8 mouse cellular contexts compared by ENCODE assay signal in the genomic region with DNA sequence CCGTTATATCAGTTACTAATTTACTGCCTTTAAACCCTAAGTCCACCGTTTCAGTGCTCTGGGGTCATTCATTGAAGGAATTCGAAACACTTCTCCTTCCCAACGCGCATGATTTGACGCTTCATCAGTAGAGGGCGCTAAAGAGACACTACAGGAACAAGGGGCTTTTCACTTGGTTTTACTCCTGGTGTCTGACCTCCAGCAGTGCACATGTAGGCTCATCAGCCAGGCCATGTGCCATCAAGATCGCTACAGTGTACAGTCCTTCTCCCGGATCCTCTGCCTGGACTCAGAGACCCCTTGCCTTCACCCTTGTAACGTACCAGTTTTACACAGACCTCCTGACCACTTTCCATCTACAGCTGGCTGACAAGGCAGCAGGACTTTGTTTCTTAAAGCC.
DNase-seq lines count a peak whose midpoint lies in the region; ATAC-seq lines count a peak whose summit lies in the region.

No protein-coding gene starts in this region.

- H3K4me2 ChIP-seq in intestine, embryonic 14.5 days (ENCODE audit: low read length), result no peak overlapping the region

- peak; percentile 90 for DNase-seq in adipocyte (ENCODE audit: low spot score)
- peak; percentile 85 for DNase-seq in cerebellum, postnatal 14 days
- peak; percentile 72 for DNase-seq in gastrocnemius, postnatal 10 days
- DNase-seq in intestine, embryonic 14.5 days (ENCODE audit: low spot score), result peak; percentile 88
- DNase-seq in left cerebral cortex, adult 8-10 months (ENCODE audit: low spot score in 2 of 2), result peak; percentile 31 to 56
- peak; percentile 65 for DNase-seq in right cerebral cortex, postnatal 14 days
- no peak for DNase-seq in T-cell, adult 2 months (ENCODE audit: low spot score)

- no peaks in the 10 kb centered on the region for H3K9me3 ChIP-seq in intestine, embryonic 14.5 days (ENCODE audit: control insufficient read depth, low read length)

- no peaks in the 10 kb centered on the region for H3K36me3 ChIP-seq in intestine, embryonic 14.5 days (ENCODE audit: control insufficient read depth, insufficient read depth, low read length)

- H3K27ac ChIP-seq in intestine, embryonic 14.5 days (ENCODE audit: low read depth), result no peak overlapping the region

- peaks cover 9% of the 10 kb centered on the region; the same call in 1 of the 2 replicates for H3K4me1 ChIP-seq in intestine, embryonic 14.5 days (replicated peaks; ENCODE audit: control insufficient read depth, insufficient read depth, low read length)

- no peak overlapping the region for H3K4me3 ChIP-seq in intestine, embryonic 14.5 days (ENCODE audit: low read depth, low read length)

- no peaks in the 10 kb centered on the region for H3K27me3 ChIP-seq in intestine, embryonic 14.5 days (replicated peaks; ENCODE audit: control insufficient read depth, insufficient read depth, low read length)

- 10% methylated on average over 10 of the region's 10 CpGs for WGBS in intestine, embryonic 14.5 days

- peak; percentile 73 for ATAC-seq in intestine, embryonic 14.5 days (replicated peaks; ENCODE audit: low FRiP score, low TSS enrichment, low read depth)
- ATAC-seq in megakaryocyte progenitor cell, adult 5-6 weeks (replicated peaks; ENCODE audit: poor library complexity), result peak; percentile 88

- no peak overlapping the region for H3K9ac ChIP-seq in intestine, embryonic 14.5 days (ENCODE audit: low read length)
